Mouse (Mus musculus) neural tube, embryonic 11.5 days (tissue): ENCODE measurements around the gene Id3. TPM values are rescaled to one million over a fixed set of nuclear protein-coding genes. Genes with fewer than 3 reads are reported as not detected.
"Not testable (repeated sequence)": the region's sequence is repeated elsewhere in the genome, so short reads cannot be mapped to it uniquely, and the experiment has no call there.

Experiments used
- ATAC-seq: fragments of 200-750 bp; cut with Nextera tagmentation; 2 replicates; pipeline ENCODE4 v1.8.0; 2017; ENCODE audit warnings: moderate number of reproducible peaks, mild to moderate bottlenecking, moderate TSS enrichment, moderate library complexity; ENCODE audit not compliant: insufficient read depth, low FRiP score, low TSS enrichment
- DNase-seq: peaks from one replicate; pipeline ENCODE4 v3.0.0-alpha.2; 2015; ENCODE audit warnings: low spot score
- H3K27ac ChIP-seq: fragments of 300-500 bp; sonication (generic); 2 replicates; pipeline ENCODE4 v1.5.1; 2014; ENCODE audit warnings: low read depth, mild to moderate bottlenecking, low read length
- H3K27me3 ChIP-seq: fragments of 300-500 bp; sonication (generic); 2 replicates; pipeline ENCODE4 v1.6.1; 2014; ENCODE audit warnings: mild to moderate bottlenecking, low read length, mixed read lengths; ENCODE audit not compliant: control insufficient read depth, insufficient read depth
- H3K36me3 ChIP-seq: fragments of 300-500 bp; sonication (generic); 2 replicates; pipeline ENCODE4 v1.6.1; 2014; ENCODE audit warnings: mild to moderate bottlenecking, low read length, moderate library complexity, mixed read lengths; ENCODE audit not compliant: control insufficient read depth, insufficient read depth
- H3K4me1 ChIP-seq: fragments of 300-500 bp; sonication (generic); 2 replicates; pipeline ENCODE4 v1.6.1; 2014; ENCODE audit warnings: low read length, mixed read lengths; ENCODE audit not compliant: control insufficient read depth, insufficient read depth
- H3K4me2 ChIP-seq: fragments of 300-500 bp; sonication (generic); 2 replicates; pipeline ENCODE4 v1.6.1; 2014; ENCODE audit warnings: low read depth, mild to moderate bottlenecking, moderate library complexity
- H3K4me3 ChIP-seq: fragments of 300-500 bp; sonication (generic); 2 replicates; pipeline ENCODE4 v1.5.1; 2014; ENCODE audit warnings: low read depth, low read length
- H3K9ac ChIP-seq: fragments of 300-500 bp; sonication (generic); 2 replicates; pipeline ENCODE4 v1.6.1; 2014; ENCODE audit warnings: mild to moderate bottlenecking, low read length
- H3K9me3 ChIP-seq: fragments of 300-500 bp; sonication (generic); 2 replicates; pipeline ENCODE4 v1.6.1; 2016; ENCODE audit warnings: low read length; ENCODE audit not compliant: control insufficient read depth
- WGBS: fragments of 180-500 bp; shearing (Covaris S2); extraction: QIAGEN DNeasy Blood & Tissue Kit; methylation state at CpG from one replicate; pipeline ENCODE4 v1.1.7; 2014; 5-methylcytosine and 5-hydroxymethylcytosine counted together
- polyA plus RNA-seq: library from polyadenylated mRNA; unstranded; fragments of >200 nt; fragmentation: Nextera tagmentation; extraction: Ambion mirVana; gene quantifications from 2 replicates; pipeline ENCODE4 v1.2.1, GENCODE M21; 2014

Id3 gene
- polyA plus RNA-seq, result 440 and 470 TPM in 2 replicates

DNA sequence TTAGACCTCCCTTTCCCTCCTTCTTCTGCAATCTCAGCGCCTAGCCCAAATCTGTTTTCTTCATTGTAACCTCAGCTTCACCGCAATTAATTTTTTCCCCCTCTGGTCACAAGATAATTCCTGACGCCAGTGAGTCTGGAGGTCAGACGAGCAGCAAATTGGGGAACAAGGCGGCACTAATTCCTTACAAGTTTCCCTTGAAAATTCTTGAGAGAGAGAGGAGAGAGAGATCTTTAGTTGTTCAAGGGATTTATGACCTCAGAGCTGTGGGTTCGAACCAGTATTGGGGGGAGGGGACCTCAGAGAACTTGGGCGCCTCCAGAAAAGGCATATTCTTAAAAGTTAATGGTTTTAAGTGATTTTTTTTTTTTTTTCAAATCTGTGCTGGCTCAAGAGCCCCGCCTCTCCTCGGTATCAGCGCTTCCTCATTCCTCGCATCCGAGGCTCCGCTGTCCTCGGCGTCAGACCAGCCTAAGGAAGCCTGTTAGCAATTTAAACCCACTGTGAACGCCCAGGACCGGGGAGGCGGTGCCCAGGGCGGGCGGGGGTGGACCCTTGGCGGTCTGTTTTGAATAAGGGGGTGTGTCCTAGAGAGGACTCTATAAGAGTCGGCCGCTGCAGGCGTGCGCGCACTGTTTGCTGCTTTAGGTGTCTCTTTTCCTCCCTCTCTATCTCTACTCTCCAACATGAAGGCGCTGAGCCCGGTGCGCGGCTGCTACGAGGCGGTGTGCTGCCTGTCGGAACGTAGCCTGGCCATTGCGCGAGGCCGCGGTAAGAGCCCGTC is at the start of gene Id3:
Gene Id3, plus strand, starts transcription at position 305 of the 784 bp plus-strand sequence.
- Histone ChIP-seq H3K9ac (peak within 1 kb of the TSS; percentile 92), H3K27ac (peak within 1 kb of the TSS; percentile 69), H3K9me3 (no peaks in the 10 kb centered on the region), H3K4me3 (peak within 1 kb of the TSS; percentile 81), H3K27me3 (no peaks in the 10 kb centered on the region), H3K36me3 (no peaks in the 10 kb centered on the region; the same call in 1 of the 2 replicates), H3K4me2 (peak within 1 kb of the TSS; percentile 83), H3K4me1 (peaks cover 61% of the 10 kb centered on the region)
- peak; percentile 96 for DNase-seq
- peak; percentile 82 for ATAC-seq
- WGBS, result under 1% methylated on average over 39 of the region's 39 CpGs

DNA sequence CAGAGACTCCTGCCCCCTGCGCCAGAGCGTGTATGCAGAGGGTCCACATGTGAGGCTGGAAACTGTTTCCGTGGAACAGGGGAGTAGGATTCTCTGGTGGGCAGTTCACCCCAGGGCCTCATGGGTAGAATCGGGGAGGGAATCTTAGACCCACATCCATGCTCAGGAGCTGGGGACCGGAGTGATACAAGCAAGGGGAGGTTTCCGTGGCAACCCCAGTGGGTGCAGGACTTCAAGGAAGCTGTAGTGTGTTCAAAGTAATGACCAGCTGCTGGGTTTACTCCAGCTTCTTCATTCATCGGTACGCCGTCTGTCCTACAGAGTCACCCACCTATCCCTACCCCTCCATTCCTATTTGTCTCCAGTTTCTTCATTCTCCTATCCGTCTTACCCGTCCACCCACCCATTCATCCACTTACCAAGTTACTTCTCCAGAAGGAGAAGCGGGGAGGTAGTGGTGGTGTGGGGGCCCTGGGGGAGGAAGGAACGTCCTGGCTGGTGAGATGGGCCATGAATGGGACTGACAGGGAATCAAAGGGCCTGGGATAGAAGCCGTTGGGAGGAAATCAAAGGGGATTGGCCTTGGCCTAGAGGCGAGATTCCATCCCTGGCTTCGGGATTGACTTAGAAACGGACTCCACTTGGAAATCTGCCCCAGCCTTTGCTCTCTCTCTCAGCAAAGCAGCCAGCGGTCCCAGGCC is 48.6 kb upstream of the Id3 start:
- Histone ChIP-seq H3K9ac (no peak overlapping the region), H3K27me3 (no peaks in the 10 kb centered on the region), H3K27ac (no peak overlapping the region), H3K4me2 (no peak overlapping the region), H3K9me3 (no peaks in the 10 kb centered on the region), H3K36me3 (no peaks in the 10 kb centered on the region), H3K4me1 (no peaks in the 10 kb centered on the region), H3K4me3 (no peak overlapping the region)
- DNase-seq, result no peak
- no peak for ATAC-seq
- WGBS, result 79% methylated on average over 18 of the region's 18 CpGs

DNA sequence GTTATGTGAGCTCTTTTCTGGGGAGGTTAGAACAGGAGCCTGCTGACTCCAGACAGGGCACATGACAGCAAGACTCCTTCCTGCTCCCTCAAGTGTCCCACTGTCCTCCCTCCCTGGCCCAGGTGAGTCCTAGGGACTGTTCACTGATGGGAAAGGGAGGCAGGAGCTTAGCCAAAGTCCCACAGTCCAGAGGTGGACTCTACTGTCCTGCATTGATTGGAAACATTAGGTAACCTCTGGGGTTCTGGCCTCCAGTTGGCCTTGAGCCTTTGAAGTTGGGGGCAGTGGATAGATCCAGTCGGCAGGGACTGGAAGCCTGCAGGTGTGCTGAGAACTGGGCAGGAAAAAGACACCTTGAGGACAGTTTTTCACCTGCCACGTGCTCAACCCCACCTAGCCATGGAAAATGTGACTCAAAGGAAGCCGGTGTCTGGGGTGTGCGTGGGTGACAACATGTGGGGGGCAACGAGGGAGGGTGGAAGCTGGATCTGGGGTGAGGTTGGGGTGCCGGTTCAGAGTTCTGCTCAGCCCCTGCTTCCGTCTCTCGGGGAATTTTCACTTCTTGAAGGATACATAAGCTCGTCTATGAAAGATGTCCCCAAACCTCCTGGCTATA is 47.7 kb upstream of the Id3 start:
- no peaks in the 10 kb centered on the region for H3K4me1 ChIP-seq
- H3K4me2 ChIP-seq, result no peak overlapping the region
- H3K9ac ChIP-seq, result no peak overlapping the region
- H3K27me3 ChIP-seq, result no peaks in the 10 kb centered on the region
- no peaks in the 10 kb centered on the region for H3K36me3 ChIP-seq
- H3K27ac ChIP-seq, result no peak overlapping the region
- no peaks in the 10 kb centered on the region for H3K9me3 ChIP-seq
- WGBS, result 82% methylated on average over 9 of the region's 9 CpGs
- H3K4me3 ChIP-seq, result no peak overlapping the region
- ATAC-seq (no peak), DNase-seq (no peak)

DNA sequence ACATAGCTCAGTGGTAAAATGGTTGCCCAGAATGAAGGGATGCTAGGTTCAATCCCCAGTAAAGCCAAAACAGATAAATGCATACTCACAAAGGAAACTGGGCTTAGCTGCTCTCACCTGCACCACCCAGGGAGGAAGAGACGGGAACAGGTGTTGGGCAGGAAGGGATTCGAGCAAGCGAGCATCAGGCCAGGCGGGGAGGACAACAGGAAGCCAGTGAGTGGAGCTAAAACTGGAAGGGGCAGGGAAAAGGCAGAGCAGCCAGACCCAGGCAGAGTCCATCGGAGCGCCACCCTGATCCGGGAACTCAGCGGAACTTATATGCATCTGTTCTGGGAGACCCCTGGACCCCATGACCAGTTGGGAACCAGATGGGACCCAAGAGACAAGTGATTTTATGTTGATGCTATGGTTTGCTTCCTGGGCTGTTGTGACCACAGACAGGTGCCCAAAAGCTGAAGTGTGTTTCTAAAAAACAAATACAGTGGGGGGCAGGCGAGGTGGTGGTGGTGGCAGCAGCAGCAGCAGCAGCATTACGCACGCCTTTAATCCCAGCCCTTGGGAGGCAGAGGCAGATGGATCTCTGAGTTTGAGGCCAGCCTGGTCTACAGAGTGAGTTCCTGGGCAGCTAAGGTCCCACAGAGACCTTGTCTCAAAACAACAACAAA is 46.7 kb upstream of the Id3 start:
- Histone ChIP-seq H3K9me3 (no peaks in the 10 kb centered on the region), H3K4me3 (no peak overlapping the region), H3K4me2 (no peak overlapping the region), H3K27me3 (no peaks in the 10 kb centered on the region), H3K9ac (no peak overlapping the region), H3K4me1 (no peaks in the 10 kb centered on the region), H3K36me3 (no peaks in the 10 kb centered on the region), H3K27ac (no peak overlapping the region)
- 71% methylated on average over 11 of the region's 11 CpGs for WGBS
- DNase-seq (no peak), ATAC-seq (no peak)

DNA sequence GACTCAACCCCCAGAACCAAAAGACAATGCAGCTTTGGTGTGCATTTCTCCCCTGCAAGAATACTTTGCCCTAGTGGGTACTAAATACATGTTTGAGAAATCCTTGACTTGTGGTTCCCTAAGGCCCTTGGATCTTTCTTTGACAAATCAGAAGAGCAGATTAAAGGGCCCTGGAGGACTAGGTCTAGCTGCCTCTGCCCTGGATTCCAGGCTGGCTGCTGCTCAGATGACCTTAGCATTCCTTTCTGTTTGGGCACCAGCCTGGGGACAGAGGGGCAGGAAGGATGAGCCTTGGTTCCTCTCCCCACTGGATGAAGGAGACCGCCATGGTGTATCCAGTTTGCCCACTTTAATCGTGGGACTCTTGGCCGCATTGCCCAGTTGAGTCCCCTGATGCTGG is 44.9 kb upstream of the Id3 start:
- WGBS, result 94% methylated on average over 3 of the region's 3 CpGs
- DNase-seq, result no peak
- Histone ChIP-seq H3K27me3 (no peaks in the 10 kb centered on the region), H3K9me3 (no peaks in the 10 kb centered on the region), H3K9ac (no peak overlapping the region), H3K4me1 (no peaks in the 10 kb centered on the region), H3K27ac (no peak overlapping the region), H3K36me3 (no peaks in the 10 kb centered on the region), H3K4me2 (no peak overlapping the region), H3K4me3 (no peak overlapping the region)
- no peak for ATAC-seq

DNA sequence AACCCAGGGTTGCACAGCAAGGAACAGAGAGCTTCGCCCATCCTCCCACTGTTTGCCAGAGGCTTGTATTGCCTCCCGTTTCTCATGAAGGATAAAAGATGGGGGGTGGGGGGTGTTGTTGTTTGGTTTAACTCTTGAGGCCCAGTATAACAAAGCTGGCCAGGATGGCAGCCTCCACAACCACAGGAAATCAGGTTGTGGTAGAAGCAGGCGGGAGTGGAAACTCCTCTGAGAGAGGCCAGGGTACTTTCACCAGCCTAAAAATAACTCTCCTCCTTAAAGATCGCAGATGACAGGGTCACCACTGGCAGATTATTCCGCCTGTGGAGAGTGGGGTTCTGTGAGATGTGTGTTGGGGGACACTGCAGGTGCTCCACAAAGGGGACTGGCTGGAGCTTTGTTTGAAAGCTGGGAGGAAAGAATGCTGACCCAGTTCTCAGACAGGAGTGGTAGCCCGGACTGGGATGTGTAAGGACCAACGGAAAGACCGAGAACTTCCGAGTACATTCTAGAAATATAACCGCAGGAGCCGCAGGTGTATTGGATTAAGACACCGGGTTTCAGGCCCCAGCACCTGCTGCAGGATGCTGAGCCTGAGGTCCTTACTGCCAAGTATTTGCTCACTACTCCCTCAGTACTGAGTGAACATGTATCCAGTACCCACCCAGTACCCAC is 42.8 kb upstream of the Id3 start:
- 78% methylated on average over 12 of the region's 12 CpGs for WGBS
- no peaks in the 10 kb centered on the region for H3K27me3 ChIP-seq
- DNase-seq (no peak), ATAC-seq (no peak)
- H3K9ac ChIP-seq, result no peak overlapping the region
- H3K4me1 ChIP-seq, result peaks cover 12% of the 10 kb centered on the region
- no peak overlapping the region for H3K4me3 ChIP-seq
- H3K4me2 ChIP-seq, result no peak overlapping the region
- no peak overlapping the region for H3K27ac ChIP-seq
- no peaks in the 10 kb centered on the region for H3K9me3 ChIP-seq
- H3K36me3 ChIP-seq, result no peaks in the 10 kb centered on the region

DNA sequence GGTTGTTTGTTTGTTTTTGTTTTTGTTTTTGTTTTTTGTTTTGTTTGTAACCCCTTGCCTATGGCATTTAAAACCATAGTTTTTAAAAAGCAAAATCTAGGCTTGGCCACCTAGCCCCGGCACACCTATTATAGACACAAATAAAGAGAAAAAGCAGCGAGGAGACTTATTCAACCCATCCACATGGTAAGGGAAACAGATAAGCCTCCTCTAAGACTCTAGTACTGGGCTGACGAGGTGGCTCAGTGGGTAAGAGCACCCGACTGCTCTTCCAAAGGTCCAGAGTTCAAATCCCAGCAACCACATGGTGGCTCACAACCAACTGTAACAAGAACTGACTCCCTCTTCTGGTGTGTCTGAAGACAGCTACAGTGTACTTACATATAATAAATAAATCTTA is 41.5 kb upstream of the Id3 start:
- not testable (repeated sequence) for H3K36me3 ChIP-seq, ATAC-seq
- 87% methylated on average over 4 of the region's 4 CpGs for WGBS

More for the DNA sequence above, 41.5 kb upstream of the Id3 start:
- not testable (repeated sequence) for H3K9ac ChIP-seq, H3K27ac ChIP-seq, H3K4me3 ChIP-seq, DNase-seq, H3K27me3 ChIP-seq, H3K9me3 ChIP-seq, H3K4me2 ChIP-seq
- peaks cover 12% of the 10 kb centered on the region for H3K4me1 ChIP-seq
